Mouse (Mus musculus): Measurements from ENCODE around the gene Adamtsl2. TPM values are rescaled to one million over a fixed set of nuclear protein-coding genes. Genes with fewer than 3 reads are reported as not detected.

Adamtsl2 gene
- polyA plus RNA-seq, 1 experiment: 1.9 TPM

DNA sequence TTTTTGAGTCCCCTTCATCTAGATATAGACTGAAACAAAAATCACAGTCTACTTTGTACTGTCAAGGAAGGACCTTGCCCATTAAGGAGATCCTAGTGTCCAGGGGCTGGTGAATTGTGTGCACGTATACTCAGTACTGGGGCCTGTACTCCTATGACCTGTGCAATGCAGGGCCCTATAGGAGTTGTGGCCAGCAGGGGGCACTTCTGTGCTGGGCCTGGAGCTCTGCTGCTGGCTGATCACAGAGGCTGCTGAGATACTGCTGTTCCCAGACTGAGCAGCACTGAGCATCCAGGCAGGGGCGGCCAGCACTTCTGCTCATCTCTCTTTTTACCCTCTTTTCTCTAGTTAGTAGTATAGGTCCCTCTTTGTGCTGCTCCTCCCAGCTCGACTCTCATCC lies 35.7 kb upstream of the Adamtsl2 start:
- TF ChIP-seq CTCF (IDR thresholded peaks at IDR 0.05; ENCODE audit: extremely low read depth, insufficient read length, insufficient replicate concordance, low read depth, low read length) (peak; percentile 74; the same call in 1 of the 2 replicates), POLR2A (IDR thresholded peaks at IDR 0.05; ENCODE audit: low read depth, low read length) (no peak)
- Histone ChIP-seq H3K36me3 (ENCODE audit: control insufficient read depth, insufficient read depth, low read length) (no peaks in the 10 kb centered on the region), H3K27ac (ENCODE audit: insufficient read depth, low read depth, low read length) (no peak overlapping the region), H3K4me3 (ENCODE audit: low read depth, low read length) (no peak overlapping the region), H3K4me1 (ENCODE audit: control insufficient read depth, insufficient read depth, insufficient read length, low read length) (no peaks in the 10 kb centered on the region), H3K27me3 (ENCODE audit: control insufficient read depth, insufficient read depth, low read length) (no peaks in the 10 kb centered on the region)
- WGBS: 18% methylated on average over 3 of the region's 3 CpGs

- WGBS: 76% methylated on average over 4 of the region's 4 CpGs
- Histone ChIP-seq H3K27ac (ENCODE audit: insufficient read depth, low read depth, low read length) (no peak overlapping the region), H3K4me3 (ENCODE audit: low read depth, low read length) (no peak overlapping the region), H3K4me1 (ENCODE audit: control insufficient read depth, insufficient read depth, insufficient read length, low read length) (no peaks in the 10 kb centered on the region), H3K36me3 (ENCODE audit: control insufficient read depth, insufficient read depth, low read length) (no peaks in the 10 kb centered on the region), H3K27me3 (ENCODE audit: control insufficient read depth, insufficient read depth, low read length) (no peaks in the 10 kb centered on the region)
- TF ChIP-seq POLR2A (IDR thresholded peaks at IDR 0.05; ENCODE audit: low read depth, low read length): no peak
Measured at GRCm38 (mm10) chr2:27044166-27044565, 35.0 kb upstream of the Adamtsl2 start.

- WGBS: 63% methylated on average over 3 of the region's 3 CpGs
- H3K27ac ChIP-seq (ENCODE audit: insufficient read depth, low read depth, low read length): no peak overlapping the region
- H3K36me3 ChIP-seq (ENCODE audit: control insufficient read depth, insufficient read depth, low read length): no peaks in the 10 kb centered on the region
- no peaks in the 10 kb centered on the region for H3K27me3 ChIP-seq (ENCODE audit: control insufficient read depth, insufficient read depth, low read length)
- TF ChIP-seq CTCF (IDR thresholded peaks at IDR 0.05; ENCODE audit: extremely low read depth, insufficient read length, insufficient replicate concordance, low read depth, low read length) (no peak), POLR2A (IDR thresholded peaks at IDR 0.05; ENCODE audit: low read depth, low read length) (no peak)
- H3K4me1 ChIP-seq (ENCODE audit: control insufficient read depth, insufficient read depth, insufficient read length, low read length): peaks cover 2% of the 10 kb centered on the region; the same call in 1 of the 2 replicates
- no peak overlapping the region for H3K4me3 ChIP-seq (ENCODE audit: low read depth, low read length)
Measured at GRCm38 (mm10) chr2:27044641-27045040, 34.5 kb upstream of the Adamtsl2 start.

- no peaks in the 10 kb centered on the region for H3K36me3 ChIP-seq (ENCODE audit: control insufficient read depth, insufficient read depth, low read length)
- WGBS: 55% methylated on average over 8 of the region's 8 CpGs
- H3K4me3 ChIP-seq (ENCODE audit: low read depth, low read length): no peak overlapping the region
- H3K4me1 ChIP-seq (ENCODE audit: control insufficient read depth, insufficient read depth, insufficient read length, low read length): peaks cover 2% of the 10 kb centered on the region; the same call in 1 of the 2 replicates
- no peaks in the 10 kb centered on the region for H3K27me3 ChIP-seq (ENCODE audit: control insufficient read depth, insufficient read depth, low read length)
- H3K27ac ChIP-seq (ENCODE audit: insufficient read depth, low read depth, low read length): peak overlapping the region; percentile 42
- no peak for TF ChIP-seq CTCF (IDR thresholded peaks at IDR 0.05; ENCODE audit: extremely low read depth, insufficient read length, insufficient replicate concordance, low read depth, low read length)
- no peak for TF ChIP-seq POLR2A (IDR thresholded peaks at IDR 0.05; ENCODE audit: low read depth, low read length)
Measured at GRCm38 (mm10) chr2:27045979-27046770, 33.0 kb upstream of the Adamtsl2 start.

DNA sequence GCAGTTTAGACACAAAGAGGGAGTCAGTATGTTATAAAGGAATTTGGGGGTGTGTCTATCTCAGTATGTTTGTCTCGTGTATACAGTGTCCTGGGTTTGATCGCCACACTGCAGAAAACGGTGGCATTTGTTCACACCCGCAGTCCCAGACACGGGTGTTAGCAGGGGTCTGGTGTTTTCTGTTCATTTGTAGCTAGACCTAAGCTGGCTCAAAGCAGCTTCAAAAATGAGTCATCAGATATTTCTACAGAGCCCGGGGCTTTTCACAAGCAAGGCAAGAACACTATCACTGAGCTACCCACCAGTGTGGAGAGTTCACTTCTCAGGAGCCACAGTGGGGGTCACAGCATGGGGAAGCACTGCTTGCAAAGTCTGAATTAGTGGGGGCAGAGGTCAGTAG lies 29.8 kb upstream of the Adamtsl2 start:
- Histone ChIP-seq H3K27me3 (ENCODE audit: control insufficient read depth, insufficient read depth, low read length) (no peaks in the 10 kb centered on the region), H3K36me3 (ENCODE audit: control insufficient read depth, insufficient read depth, low read length) (no peaks in the 10 kb centered on the region), H3K4me1 (ENCODE audit: control insufficient read depth, insufficient read depth, insufficient read length, low read length) (peaks cover 2% of the 10 kb centered on the region; the same call in 1 of the 2 replicates), H3K27ac (ENCODE audit: insufficient read depth, low read depth, low read length) (no peak overlapping the region), H3K4me3 (ENCODE audit: low read depth, low read length) (no peak overlapping the region)
- 25% methylated on average over 6 of the region's 6 CpGs for WGBS
- TF ChIP-seq POLR2A (IDR thresholded peaks at IDR 0.05; ENCODE audit: low read depth, low read length) (no peak), CTCF (IDR thresholded peaks at IDR 0.05; ENCODE audit: extremely low read depth, insufficient read length, insufficient replicate concordance, low read depth, low read length) (no peak)

DNA sequence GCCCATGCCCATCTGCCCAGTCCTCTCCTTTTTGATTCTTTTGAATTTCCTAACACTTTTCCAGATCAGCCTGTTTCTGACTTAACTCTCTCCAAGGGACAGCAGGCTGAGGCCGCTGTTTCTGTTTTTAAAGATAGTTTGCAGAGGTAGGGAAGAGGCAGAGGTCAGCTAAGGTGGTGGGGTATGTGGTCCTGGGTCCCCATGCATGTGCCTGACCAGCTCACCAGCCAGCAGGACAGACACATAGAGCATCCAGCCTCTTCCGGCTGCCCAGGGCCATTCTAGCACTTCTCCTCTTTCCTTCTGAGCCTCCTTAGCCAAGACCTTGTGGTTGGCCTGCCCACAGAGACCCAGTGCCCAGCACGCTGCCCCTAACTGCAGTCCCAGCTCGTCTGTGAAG lies 20.9 kb upstream of the Adamtsl2 start:
- 40% methylated on average over 4 of the region's 4 CpGs for WGBS
- no peak overlapping the region for H3K27ac ChIP-seq (ENCODE audit: insufficient read depth, low read depth, low read length)

GRCm38 (mm10) chr2:27058751-27059150 lies 20.4 kb upstream of the Adamtsl2 start:
- TF ChIP-seq POLR2A (IDR thresholded peaks at IDR 0.05; ENCODE audit: low read depth, low read length) (no peak), CTCF (IDR thresholded peaks at IDR 0.05; ENCODE audit: extremely low read depth, insufficient read length, insufficient replicate concordance, low read depth, low read length) (no peak)
- 20% methylated on average over 12 of the region's 12 CpGs for WGBS
- Histone ChIP-seq H3K27ac (ENCODE audit: insufficient read depth, low read depth, low read length) (no peak overlapping the region), H3K4me3 (ENCODE audit: low read depth, low read length) (no peak overlapping the region), H3K4me1 (ENCODE audit: control insufficient read depth, insufficient read depth, insufficient read length, low read length) (no peaks in the 10 kb centered on the region), H3K36me3 (ENCODE audit: control insufficient read depth, insufficient read depth, low read length) (no peaks in the 10 kb centered on the region), H3K27me3 (ENCODE audit: control insufficient read depth, insufficient read depth, low read length) (no peaks in the 10 kb centered on the region; the same call in 1 of the 2 replicates)

More for the DNA sequence above, 20.9 kb upstream of the Adamtsl2 start:
- Histone ChIP-seq H3K4me3 (ENCODE audit: low read depth, low read length) (no peak overlapping the region), H3K36me3 (ENCODE audit: control insufficient read depth, insufficient read depth, low read length) (no peaks in the 10 kb centered on the region), H3K4me1 (ENCODE audit: control insufficient read depth, insufficient read depth, insufficient read length, low read length) (no peaks in the 10 kb centered on the region), H3K27me3 (ENCODE audit: control insufficient read depth, insufficient read depth, low read length) (no peaks in the 10 kb centered on the region; the same call in 1 of the 2 replicates)
- TF ChIP-seq CTCF (IDR thresholded peaks at IDR 0.05; ENCODE audit: extremely low read depth, insufficient read length, insufficient replicate concordance, low read depth, low read length): no peak
- TF ChIP-seq POLR2A (IDR thresholded peaks at IDR 0.05; ENCODE audit: low read depth, low read length): no peak

Measured in small intestine, adult 2 months (tissue).